Mouse (Mus musculus) MEL (cell line): ENCODE data around the gene Wbp4. TPM values are rescaled to one million over a fixed set of nuclear protein-coding genes. Genes with fewer than 3 reads are reported as not detected.

Source experiments
- DNase-seq: peaks from one replicate; pipeline ENCODE4 v3.0.0; 2011; ENCODE audit warnings: low read depth, low spot score
- H3K27ac ChIP-seq: 2 replicates; pipeline ENCODE4 v1.5.1; 2012; ENCODE audit warnings: low read depth, mild to moderate bottlenecking, control low read depth, low read length, moderate library complexity; ENCODE audit not compliant: control insufficient read depth
- H3K27me3 ChIP-seq, 2 experiments: fragments of 150-350 bp in 1 of 2; sonication (generic) in 1 of 2; 2 replicates each; pipeline ENCODE4 v1.6.1; 2012; ENCODE audit warnings: low read length in 2 of 2, mild to moderate bottlenecking in 2 of 2, improper control_type of control experiment in 1 of 2, moderate library complexity in 1 of 2; ENCODE audit not compliant: insufficient read depth in 2 of 2, control insufficient read depth in 1 of 2
- H3K36me3 ChIP-seq, 2 experiments: 2 replicates each; pipeline ENCODE4 v1.6.1; 2012 to 2014; ENCODE audit warnings: low read length in 2 of 2, improper control_type of control experiment in 1 of 2, inconsistent platforms in 1 of 2, mild to moderate bottlenecking in 1 of 2; ENCODE audit not compliant: insufficient read depth in 2 of 2, control insufficient read depth in 1 of 2
- H3K4me1 ChIP-seq, 2 experiments: fragments of 150-350 bp in 1 of 2; sonication (generic) in 1 of 2; 2 replicates each; pipeline ENCODE4 v1.6.1; 2012; ENCODE audit warnings: low read length in 2 of 2, improper control_type of control experiment in 1 of 2, mild to moderate bottlenecking in 1 of 2; ENCODE audit not compliant: insufficient read depth in 2 of 2, control insufficient read depth in 1 of 2
- H3K4me3 ChIP-seq, 2 experiments: fragments of 150-350 bp in 1 of 2; sonication (generic) in 1 of 2; 2 replicates each; pipeline ENCODE4 v1.5.1; 2012; ENCODE audit warnings: low read depth in 2 of 2, low read length in 2 of 2, mild to moderate bottlenecking in 2 of 2, moderate library complexity in 2 of 2, control low read depth in 1 of 2, improper control_type of control experiment in 1 of 2; ENCODE audit not compliant: control insufficient read depth in 1 of 2, insufficient read depth in 1 of 2
- H3K79me2 ChIP-seq: 2 replicates; pipeline ENCODE4 v1.6.1; 2012; ENCODE audit warnings: mild to moderate bottlenecking, low read length, moderate library complexity; ENCODE audit not compliant: control insufficient read depth, poor library complexity, insufficient read depth
- H3K9ac ChIP-seq: 2 replicates; pipeline ENCODE4 v1.6.1; 2012; ENCODE audit warnings: low read depth, mild to moderate bottlenecking, control low read depth, low read length, moderate library complexity; ENCODE audit not compliant: control insufficient read depth, poor library complexity, severe bottlenecking
- H3K9me3 ChIP-seq: fragments of 150-350 bp; sonication (generic); replicated peaks from 2 replicates; pipeline ENCODE4 v1.6.1; 2012; ENCODE audit warnings: mild to moderate bottlenecking, low read length, improper control_type of control experiment, moderate library complexity; ENCODE audit not compliant: insufficient read depth
- CHD1 ChIP-seq: IDR thresholded peaks from 2 replicates; pipeline ENCODE4 v1.6.1; 2012; ENCODE audit warnings: low read depth, mild to moderate bottlenecking, inconsistent platforms, low read length, improper control_type of control experiment
- CHD2 ChIP-seq: IDR thresholded peaks from 2 replicates; pipeline ENCODE4 v1.6.1; 2011; ENCODE audit warnings: low read length, improper control_type of control experiment
- CTCF ChIP-seq, 3 experiments: IDR thresholded peaks in 2 of 3; conservative IDR thresholded peaks in 1 of 3; 2 replicates each; pipeline ENCODE4 v1.5.1; 2011 to 2012; ENCODE audit warnings: low read length in 3 of 3, low read depth in 2 of 3, mild to moderate bottlenecking in 2 of 3, improper control_type of control experiment in 1 of 3, inconsistent platforms in 1 of 3, mixed read lengths in 1 of 3, moderate library complexity in 1 of 3; ENCODE audit not compliant: control insufficient read depth in 1 of 3, insufficient read depth in 1 of 3, poor library complexity in 1 of 3, severe bottlenecking in 1 of 3
- ELF1 ChIP-seq: IDR thresholded peaks from 2 replicates; pipeline ENCODE4 v1.6.1; 2014; ENCODE audit warnings: low read depth, mild to moderate bottlenecking, inconsistent platforms, low read length, improper control_type of control experiment, moderate library complexity
- ETS1 ChIP-seq: IDR thresholded peaks from 2 replicates; pipeline ENCODE4 v1.6.1; 2012; ENCODE audit warnings: low read depth, mild to moderate bottlenecking, inconsistent platforms, low read length, improper control_type of control experiment, moderate library complexity
- KAT2A ChIP-seq: conservative IDR thresholded peaks from 2 replicates; pipeline ENCODE4 v1.6.1; 2012; ENCODE audit warnings: low read depth, low read length, improper control_type of control experiment, inconsistent platforms
- MAZ ChIP-seq: IDR thresholded peaks from 2 replicates; pipeline ENCODE4 v1.6.1; 2012; ENCODE audit warnings: low read depth, mild to moderate bottlenecking, inconsistent platforms, low read length, improper control_type of control experiment
- MXI1 ChIP-seq: IDR thresholded peaks from 2 replicates; pipeline ENCODE4 v1.6.1; 2011; ENCODE audit warnings: mild to moderate bottlenecking, low read depth, low read length, improper control_type of control experiment
- NRF1 ChIP-seq: IDR thresholded peaks from 2 replicates; pipeline ENCODE4 v1.6.1; 2014; ENCODE audit warnings: low read depth, mild to moderate bottlenecking, inconsistent platforms, low read length, improper control_type of control experiment, moderate library complexity; ENCODE audit not compliant: poor library complexity, insufficient read depth, severe bottlenecking
- POLR2A ChIP-seq, 2 experiments: IDR thresholded peaks; 2 replicates each; pipeline ENCODE4 v1.6.1; 2011 to 2012; ENCODE audit warnings: low read length in 2 of 2, mild to moderate bottlenecking in 2 of 2, control low read depth in 1 of 2, improper control_type of control experiment in 1 of 2, low read depth in 1 of 2, moderate library complexity in 1 of 2; ENCODE audit not compliant: control insufficient read depth in 1 of 2, insufficient read depth in 1 of 2, poor library complexity in 1 of 2
- POLR2AphosphoS2 ChIP-seq: IDR thresholded peaks from 2 replicates; pipeline ENCODE4 v1.6.1; 2011; ENCODE audit warnings: low read length, improper control_type of control experiment
- SIN3A ChIP-seq: IDR thresholded peaks from 2 replicates; pipeline ENCODE4 v1.6.1; 2012; ENCODE audit warnings: low read length, improper control_type of control experiment, inconsistent platforms
- SMC3 ChIP-seq: IDR thresholded peaks from 2 replicates; pipeline ENCODE4 v1.6.1; 2011; ENCODE audit warnings: low read depth, low read length, improper control_type of control experiment
- UBTF ChIP-seq: IDR thresholded peaks from 2 replicates; pipeline ENCODE4 v1.6.1; 2012; ENCODE audit warnings: low read depth, mild to moderate bottlenecking, inconsistent platforms, low read length, improper control_type of control experiment, moderate library complexity, borderline replicate concordance; ENCODE audit not compliant: insufficient read depth
- USF1 ChIP-seq: IDR thresholded peaks from 2 replicates; pipeline ENCODE4 v1.6.1; 2014; ENCODE audit warnings: low read depth, mild to moderate bottlenecking, inconsistent platforms, low read length, improper control_type of control experiment, moderate library complexity
- ZC3H11A ChIP-seq: IDR thresholded peaks from 2 replicates; pipeline ENCODE4 v1.6.1; 2012; ENCODE audit warnings: low read depth, mild to moderate bottlenecking, inconsistent platforms, low read length, improper control_type of control experiment
- ZKSCAN1 ChIP-seq: IDR thresholded peaks from 2 replicates; pipeline ENCODE4 v1.6.1; 2012; ENCODE audit warnings: low read depth, mild to moderate bottlenecking, inconsistent platforms, low read length, improper control_type of control experiment, moderate library complexity
- ZNF384 ChIP-seq: IDR thresholded peaks from 2 replicates; pipeline ENCODE4 v1.6.1; 2012; ENCODE audit warnings: low read depth, mild to moderate bottlenecking, inconsistent platforms, low read length, improper control_type of control experiment
- polyA plus RNA-seq, 2 experiments: library from polyadenylated mRNA; stranded (reverse) in 1 of 2; unstranded in 1 of 2; fragments of >175 nt in 1 of 2; fragments of >200 nt in 1 of 2; gene quantifications; 2 replicates each; pipeline versions ENCODE4 v1.2.1 to v1.2.4; 2012; ENCODE audit warnings: low replicate concordance in 2 of 2, low read depth in 1 of 2; ENCODE audit not compliant: insufficient read length in 2 of 2, insufficient read depth in 1 of 2, missing spikeins in 1 of 2
- total RNA-seq: library from RNA; depleted of rRNA; stranded (reverse); fragments of 300-350 nt; gene quantifications from 2 replicates; pipeline ENCODE4 v1.2.3, GENCODE M21; 2012

Wbp4 gene
- total and polyA plus RNA-seq, 3 experiments, result 15.9 to 87.6 (median 22.1) TPM

GRCm38 (mm10) chr14:79482747-79483355 is 1.5 kb upstream of the Wbp4 start:
- H3K36me3 ChIP-seq, result peaks cover 0 to 10% of the 10 kb centered on the region in 2 experiments; a peak in 2 of 4 replicates
- H3K9ac ChIP-seq, result peak overlapping the region; percentile 99
- H3K79me2 ChIP-seq, result peaks cover 13% of the 10 kb centered on the region
- H3K4me1 ChIP-seq, result peaks cover 0 to 10% of the 10 kb centered on the region in 2 experiments; a peak in 3 of 4 replicates
- TF ChIP-seq UBTF (no peak), USF1 (no peak), ETS1 (no peak), POLR2A (IDR thresholded peaks at IDR 0.05; ENCODE audit: control insufficient read depth in 1 of 2, insufficient read depth in 1 of 2, low read depth in 1 of 2, low read length in 2 of 2, poor library complexity in 1 of 2) (no peak), CHD2 (no peak), ZNF384 (no peak), ELF1 (no peak), CTCF (IDR thresholded peaks at IDR 0.05 in 2 of 3, conservative IDR thresholded peaks at IDR 0.05 in 1 of 3; ENCODE audit: control insufficient read depth in 1 of 3, insufficient read depth in 1 of 3, low read depth in 2 of 3, low read length in 3 of 3, poor library complexity in 1 of 3, severe bottlenecking in 1 of 3) (no peak), ZC3H11A (no peak), NRF1 (no peak), SIN3A (no peak), CHD1 (no peak), SMC3 (no peak), ZKSCAN1 (no peak), POLR2AphosphoS2 (no peak)
- peak overlapping the region; percentile 86 for H3K27ac ChIP-seq
- H3K27me3 ChIP-seq, result no peaks in the 10 kb centered on the region
- peak; percentile 51 for DNase-seq
- H3K4me3 ChIP-seq, result peak overlapping the region; percentile 46 to 96
- no peaks in the 10 kb centered on the region for H3K9me3 ChIP-seq

- peak; percentile 72 for DNase-seq
- Histone ChIP-seq H3K4me3 (peak overlapping the region; percentile 46 to 96), H3K9ac (peak overlapping the region; percentile 99), H3K27me3 (no peaks in the 10 kb centered on the region), H3K36me3 (peaks cover 0 to 8% of the 10 kb centered on the region in 2 experiments; a peak in 2 of 4 replicates), H3K27ac (peak overlapping the region; percentile 86), H3K4me1 (peaks cover 0 to 7% of the 10 kb centered on the region in 2 experiments; a peak in 2 of 4 replicates), H3K79me2 (peaks cover 13% of the 10 kb centered on the region), H3K9me3 (no peaks in the 10 kb centered on the region)
- peak; percentile 68 for TF ChIP-seq MXI1
- TF ChIP-seq CHD2, result no peak
- peak; percentile 67; the same call in 1 of the 2 replicates for TF ChIP-seq SIN3A
- no peak for TF ChIP-seq KAT2A
- 0 out of 2 replicates have a peak, but pooled peaks have one; percentile 5 for TF ChIP-seq MAZ
- TF ChIP-seq ZNF384, result peak; percentile 88
- TF ChIP-seq CHD1, result 0 out of 2 replicates have a peak, but pooled peaks have one; percentile 70
- TF ChIP-seq, all 39 proteins: peak for 5
Observed at GRCm38 (mm10) chr14:79482251-79482661, 936 bp upstream of the Wbp4 start.
